Mouse (Mus musculus) megakaryocyte, embryonic 14.5 days (primary cell): Measurements from ENCODE around the gene Pih1d3. TPM values are rescaled to one million over a fixed set of nuclear protein-coding genes. Genes with fewer than 3 reads are reported as not detected.

Source experiments
- H3K27me3 ChIP-seq: replicated peaks from 2 replicates; pipeline ENCODE3; 2012; ENCODE audit warnings: inconsistent platforms
- H3K36me3 ChIP-seq: replicated peaks from 2 replicates; pipeline ENCODE3; 2012; ENCODE audit warnings: low read length, inconsistent platforms, mixed read lengths
- H3K4me1 ChIP-seq: 2 replicates; pipeline ENCODE4 v1.6.1; 2012; ENCODE audit warnings: inconsistent platforms
- H3K4me3 ChIP-seq: replicated peaks from 2 replicates; pipeline ENCODE3; 2012; ENCODE audit warnings: moderate library complexity, mild to moderate bottlenecking, inconsistent platforms
- H3K9me3 ChIP-seq: 2 replicates; pipeline ENCODE4 v1.6.1; 2012; ENCODE audit warnings: inconsistent platforms
- FLI1 ChIP-seq: IDR thresholded peaks from 2 replicates; pipeline ENCODE4 v1.6.1; 2012; ENCODE audit warnings: low read length, inconsistent platforms, mixed read lengths
- GATA1 ChIP-seq: IDR thresholded peaks from 3 replicates; pipeline ENCODE4 v1.6.1; 2012; ENCODE audit warnings: mixed read lengths, low read length, inconsistent platforms, borderline replicate concordance
- polyA plus RNA-seq: library from polyadenylated mRNA; stranded (reverse); fragments of >175 nt; gene quantifications from 2 replicates; pipeline ENCODE4 v1.2.3, GENCODE M21; 2012; ENCODE audit warnings: low replicate concordance; ENCODE audit not compliant: insufficient read depth

Pih1d3 gene
- polyA plus RNA-seq, 1 experiment = not detected

DNA sequence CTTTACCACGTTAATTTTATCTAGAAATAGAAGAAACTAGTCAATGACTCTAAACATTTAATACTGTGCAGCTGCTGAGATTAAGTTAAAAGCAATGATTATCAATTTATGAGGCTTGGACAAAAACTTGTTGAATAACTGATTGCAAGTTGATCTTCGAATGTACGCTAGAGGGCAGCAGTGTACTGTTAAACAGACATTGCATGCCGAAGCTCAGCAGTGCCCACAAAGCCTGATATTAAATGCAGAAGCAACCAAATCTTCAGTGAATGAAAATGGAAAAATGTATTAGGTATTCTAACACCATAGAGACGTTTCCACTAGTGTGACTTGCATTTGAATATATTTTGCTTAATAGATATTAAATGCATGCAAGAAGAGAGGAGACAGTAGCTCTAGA lies 12.5 kb upstream of the Pih1d3 start:
- Histone ChIP-seq H3K36me3 (no peaks in the 10 kb centered on the region), H3K9me3 (no peaks in the 10 kb centered on the region), H3K4me3 (no peak overlapping the region), H3K27me3 (no peaks in the 10 kb centered on the region), H3K4me1 (no peaks in the 10 kb centered on the region)
- TF ChIP-seq FLI1 (no peak), GATA1 (no peak)

DNA sequence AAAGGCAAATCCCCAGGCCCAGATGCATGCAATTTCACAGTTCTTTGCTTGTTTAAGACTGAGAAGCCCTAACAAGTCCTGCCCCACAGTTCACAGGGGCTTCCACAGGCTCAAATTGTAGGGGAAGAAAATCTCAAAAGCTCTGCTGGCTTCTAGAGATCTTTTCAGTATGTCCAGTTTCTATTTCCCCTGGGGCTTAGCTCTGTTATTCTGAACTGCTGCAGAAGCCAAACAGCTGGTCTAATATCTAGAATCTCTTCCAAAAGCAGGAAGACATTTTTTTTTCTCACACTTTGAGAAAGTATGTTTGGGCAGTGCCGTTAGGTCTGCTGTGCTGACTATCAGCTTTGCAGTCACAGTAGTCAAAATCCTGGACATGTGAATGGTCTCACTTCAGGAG lies 7.8 kb upstream of the Pih1d3 start:
- TF ChIP-seq FLI1 = no peak
- TF ChIP-seq GATA1 = no peak
- Histone ChIP-seq H3K27me3 (no peaks in the 10 kb centered on the region), H3K36me3 (no peaks in the 10 kb centered on the region), H3K9me3 (0 out of 2 replicates have a peak, but pooled peaks cover 4% of the 10 kb centered on the region), H3K4me3 (no peak overlapping the region), H3K4me1 (no peaks in the 10 kb centered on the region)

- peaks cover 11% of the 10 kb centered on the region for H3K9me3 ChIP-seq
- H3K27me3 ChIP-seq = no peaks in the 10 kb centered on the region
- no peak for TF ChIP-seq FLI1
- no peak for TF ChIP-seq GATA1
- H3K4me3 ChIP-seq = no peak overlapping the region
- no peaks in the 10 kb centered on the region for H3K36me3 ChIP-seq
- H3K4me1 ChIP-seq = no peaks in the 10 kb centered on the region
Measured at GRCm38 (mm10) chr1:31220599-31221250, 1.9 kb upstream of the Pih1d3 start.

GRCm38 (mm10) chr1:31233319-31234036 lies 10.8 kb downstream of the Pih1d3 start:
- Histone ChIP-seq H3K4me3 (no peak overlapping the region), H3K4me1 (no peaks in the 10 kb centered on the region), H3K9me3 (peaks cover 10% of the 10 kb centered on the region; the same call in 1 of the 2 replicates), H3K36me3 (no peaks in the 10 kb centered on the region), H3K27me3 (no peaks in the 10 kb centered on the region)
- TF ChIP-seq FLI1 (no peak), GATA1 (no peak)

DNA sequence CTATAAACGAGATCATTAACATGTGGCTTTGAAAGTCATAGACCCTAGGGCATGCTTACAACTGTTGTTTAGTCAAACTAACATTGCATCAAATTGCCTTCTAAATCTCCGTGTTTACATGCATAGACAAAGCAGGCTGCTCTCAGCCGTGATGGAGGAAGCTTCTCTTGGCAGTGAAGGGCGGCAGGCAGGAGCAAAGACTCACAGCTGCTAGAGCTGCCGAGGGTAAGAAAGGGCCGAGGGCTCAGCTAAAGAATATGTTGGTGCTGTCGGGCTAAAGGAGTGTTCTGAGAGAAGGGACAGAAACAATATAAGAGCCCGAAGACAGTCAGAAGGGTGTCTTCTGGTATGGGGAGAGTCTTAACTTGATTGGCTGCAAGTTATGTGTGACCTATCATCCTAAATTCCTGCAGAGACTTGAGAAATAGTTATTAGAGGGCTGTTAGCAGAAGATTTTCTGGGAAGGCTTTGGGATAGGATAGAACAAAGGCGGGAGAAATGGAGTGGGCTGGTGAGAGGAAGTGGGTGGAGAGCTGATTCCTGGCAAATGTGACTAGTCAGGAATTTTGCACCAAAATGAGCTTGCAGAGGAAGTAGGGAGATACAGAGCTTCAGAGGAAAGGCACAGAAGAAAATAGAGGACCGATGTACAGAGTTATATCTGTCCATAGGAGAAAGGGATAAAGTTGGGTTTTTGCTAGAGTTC lies 37.7 kb downstream of the Pih1d3 start:
- H3K36me3 ChIP-seq = no peaks in the 10 kb centered on the region
- no peak for TF ChIP-seq FLI1

More for the DNA sequence above, 37.7 kb downstream of the Pih1d3 start:
- Histone ChIP-seq H3K4me3 (no peak overlapping the region), H3K9me3 (peaks cover 17% of the 10 kb centered on the region), H3K27me3 (no peaks in the 10 kb centered on the region), H3K4me1 (no peaks in the 10 kb centered on the region)

Other genes with a start within 250 kb of the Pih1d3 start
- not detected in 2 replicates for gene AC153137.1, start 244.9 kb upstream of the Pih1d3 start, polyA plus RNA-seq
- not detected in 2 replicates for gene Lgsn, start 46.4 kb upstream of the Pih1d3 start, polyA plus RNA-seq
- gene 4931428L18Rik, start 154 bp upstream of the Pih1d3 start, polyA plus RNA-seq = not detected in 2 replicates